Mouse (Mus musculus) stomach, embryonic 14.5 days (tissue): ENCODE data around the gene Gm28043. TPM values are rescaled to one million over a fixed set of nuclear protein-coding genes. Genes with fewer than 3 reads are reported as not detected.

Experiments
- ATAC-seq: fragments of 200-750 bp; cut with Nextera tagmentation; 2 replicates; pipeline ENCODE4 v1.8.0; 2017; ENCODE audit warnings: low read depth, moderate TSS enrichment; ENCODE audit not compliant: insufficient number of reproducible peaks, insufficient read depth, low FRiP score
- H3K27ac ChIP-seq: fragments of 300-500 bp; sonication (generic); 2 replicates; pipeline ENCODE4 v1.5.1; 2014; ENCODE audit warnings: mild to moderate bottlenecking, low read length, moderate library complexity, mixed read lengths
- H3K27me3 ChIP-seq: fragments of 300-500 bp; sonication (generic); 2 replicates; pipeline ENCODE4 v1.6.1; 2014; ENCODE audit warnings: low read length, control low read depth, mixed read lengths; ENCODE audit not compliant: control insufficient read depth, insufficient read depth
- H3K36me3 ChIP-seq: fragments of 300-500 bp; sonication (generic); 2 replicates; pipeline ENCODE4 v1.6.1; 2014; ENCODE audit warnings: mild to moderate bottlenecking, control low read depth, low read length, moderate library complexity, mixed read lengths; ENCODE audit not compliant: control insufficient read depth, insufficient read depth
- H3K4me1 ChIP-seq: fragments of 300-500 bp; sonication (generic); 2 replicates; pipeline ENCODE4 v1.6.1; 2014; ENCODE audit warnings: low read length, control low read depth, mixed read lengths; ENCODE audit not compliant: control insufficient read depth, insufficient read depth
- H3K4me2 ChIP-seq: fragments of 300-500 bp; sonication (generic); replicated peaks from 2 replicates; pipeline ENCODE4 v1.6.1; 2014; ENCODE audit warnings: low read depth, low read length, control low read depth
- H3K4me3 ChIP-seq: fragments of 300-500 bp; sonication (generic); 2 replicates; pipeline ENCODE4 v1.5.1; 2014; ENCODE audit warnings: low read depth, low read length, control low read depth
- H3K9ac ChIP-seq: fragments of 300-500 bp; sonication (generic); replicated peaks from 2 replicates; pipeline ENCODE4 v1.6.1; 2014; ENCODE audit warnings: low read depth, mild to moderate bottlenecking, control low read depth, low read length, moderate library complexity, mixed read lengths
- H3K9me3 ChIP-seq: fragments of 300-500 bp; sonication (generic); 2 replicates; pipeline ENCODE4 v1.6.1; 2016; ENCODE audit warnings: low read depth, low read length, control low read depth; ENCODE audit not compliant: control insufficient read depth
- WGBS: fragments of 180-500 bp; shearing (Covaris S2); extraction: QIAGEN DNeasy Blood & Tissue Kit; methylation state at CpG from one replicate; pipeline ENCODE4 v1.1.7; 2014; 5-methylcytosine and 5-hydroxymethylcytosine counted together
- polyA plus RNA-seq: library from polyadenylated mRNA; unstranded; fragments of >200 nt; fragmentation: Nextera tagmentation; extraction: Ambion mirVana; gene quantifications from 2 replicates; pipeline ENCODE4 v1.2.1, GENCODE M21; 2014

Gene Gm28043
- polyA plus RNA-seq, 1 experiment from 2014 or later = 2.7 TPM

GRCm38 (mm10) chr17:29660762-29661391 lies 46.2 kb downstream of the Gm28043 start:
- WGBS = under 1% methylated on average over 41 of the region's 41 CpGs
- Histone ChIP-seq H3K27ac (peak overlapping the region; percentile 79), H3K36me3 (peaks cover 11% of the 10 kb centered on the region), H3K9me3 (no peaks in the 10 kb centered on the region), H3K4me3 (peak overlapping the region; percentile 78), H3K4me1 (peaks cover 7% of the 10 kb centered on the region; the same call in 1 of the 2 replicates), H3K27me3 (no peaks in the 10 kb centered on the region), H3K9ac (peak overlapping the region; percentile 87), H3K4me2 (peak overlapping the region; percentile 72)
- ATAC-seq = peak; percentile 72

DNA sequence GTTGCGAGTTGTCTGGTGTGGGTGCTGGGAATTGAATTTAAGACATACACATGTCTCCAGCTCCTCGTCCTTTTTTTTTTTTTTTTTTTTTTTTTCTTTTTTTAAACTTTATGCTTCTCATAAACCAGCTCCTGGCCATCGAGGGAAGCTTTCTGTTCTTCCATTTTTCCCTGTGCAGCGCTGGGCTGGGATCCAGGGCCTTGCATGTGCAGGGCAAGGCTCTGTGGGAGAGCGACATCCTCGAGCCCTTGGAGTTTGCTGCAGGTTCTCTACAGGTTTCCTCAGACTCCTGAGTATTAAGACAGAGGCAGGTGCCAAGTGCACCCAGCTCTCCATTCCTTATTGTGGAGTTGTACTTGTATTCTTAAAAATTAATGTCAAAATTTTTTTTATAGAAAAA lies 47.5 kb downstream of the Gm28043 start:
- peaks cover 7% of the 10 kb centered on the region; the same call in 1 of the 2 replicates for H3K4me1 ChIP-seq
- H3K9me3 ChIP-seq = no peaks in the 10 kb centered on the region
- H3K4me3 ChIP-seq = no peak overlapping the region
- H3K27ac ChIP-seq = no peak overlapping the region
- WGBS = 93% methylated on average over 6 of the region's 6 CpGs
- H3K9ac ChIP-seq = no peak overlapping the region
- H3K27me3 ChIP-seq = no peaks in the 10 kb centered on the region
- peaks cover 18% of the 10 kb centered on the region for H3K36me3 ChIP-seq
- no peak for ATAC-seq
- H3K4me2 ChIP-seq = no peak overlapping the region

DNA sequence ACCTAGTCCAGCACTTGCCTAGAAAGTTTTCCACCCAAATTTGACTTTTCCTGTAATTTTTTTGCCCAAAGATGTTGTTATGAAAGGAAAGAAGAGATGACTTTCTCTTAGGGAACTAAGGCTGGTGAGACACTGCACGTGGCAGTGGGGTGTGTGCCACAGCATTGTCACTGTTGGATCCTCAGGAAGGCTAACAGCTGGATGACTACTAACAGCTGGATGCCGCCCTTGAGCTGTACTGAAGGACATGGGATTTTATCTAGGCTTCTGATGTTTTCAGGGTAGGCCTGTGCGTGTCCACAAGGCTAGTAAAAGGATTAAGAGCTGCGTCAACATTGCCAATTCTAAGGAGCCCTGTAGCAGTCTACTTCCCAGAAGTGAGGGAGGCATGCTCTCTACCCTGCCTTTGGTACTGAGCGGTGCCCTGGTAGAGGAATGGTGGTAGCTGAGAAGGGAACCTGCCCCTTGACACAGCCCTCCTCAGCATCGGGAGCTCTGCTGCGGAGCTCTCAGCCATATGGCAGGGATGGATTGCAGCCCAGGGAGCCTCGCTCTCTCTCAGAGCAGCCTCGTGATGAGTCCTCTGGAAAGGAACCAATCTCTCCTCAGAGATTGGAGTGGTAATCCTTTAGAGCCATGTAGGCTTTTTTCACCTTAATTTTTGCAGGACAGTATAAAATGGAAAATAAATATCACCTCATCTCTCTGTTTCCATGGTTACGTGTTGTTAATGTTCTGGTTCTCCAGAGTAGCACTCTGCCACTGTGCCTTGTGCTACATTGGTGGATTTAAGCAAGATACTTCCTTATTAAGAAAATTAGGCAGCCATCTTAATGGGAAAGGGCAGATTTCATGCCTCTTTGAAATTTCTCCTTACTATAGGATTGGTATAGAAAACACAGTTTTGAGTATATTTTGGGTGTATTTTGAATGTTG lies 53.6 kb downstream of the Gm28043 start:
- Histone ChIP-seq H3K9ac (no peak overlapping the region), H3K27ac (no peak overlapping the region), H3K4me1 (no peaks in the 10 kb centered on the region), H3K36me3 (peaks cover 30% of the 10 kb centered on the region), H3K4me2 (no peak overlapping the region), H3K9me3 (no peaks in the 10 kb centered on the region), H3K4me3 (no peak overlapping the region), H3K27me3 (no peaks in the 10 kb centered on the region)
- no peak for ATAC-seq
- 73% methylated on average over 10 of the region's 10 CpGs for WGBS

GRCm38 (mm10) chr17:29669030-29669429 lies 54.4 kb downstream of the Gm28043 start:
- Histone ChIP-seq H3K9me3 (no peaks in the 10 kb centered on the region), H3K9ac (no peak overlapping the region), H3K36me3 (peaks cover 34% of the 10 kb centered on the region), H3K27ac (no peak overlapping the region), H3K4me3 (no peak overlapping the region), H3K4me2 (no peak overlapping the region), H3K4me1 (no peaks in the 10 kb centered on the region), H3K27me3 (no peaks in the 10 kb centered on the region)
- ATAC-seq = no peak
- WGBS = 95% methylated on average over 4 of the region's 4 CpGs

DNA sequence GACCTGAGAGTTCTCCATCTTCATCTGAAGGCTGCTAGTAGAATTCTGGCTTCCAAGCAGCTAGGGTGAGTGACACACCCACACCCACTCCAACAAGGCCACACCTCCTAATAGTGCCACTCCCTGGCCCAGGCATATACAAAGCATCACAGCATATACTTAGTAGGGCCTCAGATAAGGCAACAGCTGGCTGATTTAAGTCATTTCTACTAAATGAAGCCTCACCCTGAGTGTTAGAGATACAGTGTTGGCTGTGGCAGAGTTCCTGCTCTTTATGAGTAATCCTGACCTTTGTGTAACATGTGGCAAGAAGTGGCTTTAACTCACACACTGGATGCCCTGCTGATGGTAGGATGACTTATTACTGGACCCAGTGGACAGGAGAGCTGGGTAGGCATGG lies 55.3 kb downstream of the Gm28043 start:
- Histone ChIP-seq H3K27ac (no peak overlapping the region), H3K9me3 (no peaks in the 10 kb centered on the region), H3K36me3 (peaks cover 30% of the 10 kb centered on the region), H3K27me3 (no peaks in the 10 kb centered on the region), H3K4me3 (no peak overlapping the region), H3K4me2 (no peak overlapping the region), H3K4me1 (no peaks in the 10 kb centered on the region), H3K9ac (no peak overlapping the region)
- ATAC-seq = no peak

GRCm38 (mm10) chr17:29671021-29671420 lies 56.3 kb downstream of the Gm28043 start:
- Histone ChIP-seq H3K27me3 (no peaks in the 10 kb centered on the region), H3K4me3 (no peak overlapping the region), H3K27ac (no peak overlapping the region), H3K9ac (no peak overlapping the region), H3K4me2 (no peak overlapping the region), H3K4me1 (no peaks in the 10 kb centered on the region), H3K36me3 (peaks cover 33% of the 10 kb centered on the region), H3K9me3 (no peaks in the 10 kb centered on the region)
- 92% methylated on average over 2 of the region's 2 CpGs for WGBS
- ATAC-seq = no peak

GRCm38 (mm10) chr17:29673325-29673724 lies 58.6 kb downstream of the Gm28043 start:
- no peak overlapping the region for H3K9ac ChIP-seq
- H3K4me1 ChIP-seq = no peaks in the 10 kb centered on the region
- H3K27ac ChIP-seq = no peak overlapping the region
- H3K36me3 ChIP-seq = peaks cover 44% of the 10 kb centered on the region
- 92% methylated on average over 4 of the region's 4 CpGs for whole genome bisulfite sequencing
- no peaks in the 10 kb centered on the region for H3K27me3 ChIP-seq
- no peak overlapping the region for H3K4me3 ChIP-seq
- H3K4me2 ChIP-seq = no peak overlapping the region
- H3K9me3 ChIP-seq = no peaks in the 10 kb centered on the region
- ATAC-seq = no peak

DNA sequence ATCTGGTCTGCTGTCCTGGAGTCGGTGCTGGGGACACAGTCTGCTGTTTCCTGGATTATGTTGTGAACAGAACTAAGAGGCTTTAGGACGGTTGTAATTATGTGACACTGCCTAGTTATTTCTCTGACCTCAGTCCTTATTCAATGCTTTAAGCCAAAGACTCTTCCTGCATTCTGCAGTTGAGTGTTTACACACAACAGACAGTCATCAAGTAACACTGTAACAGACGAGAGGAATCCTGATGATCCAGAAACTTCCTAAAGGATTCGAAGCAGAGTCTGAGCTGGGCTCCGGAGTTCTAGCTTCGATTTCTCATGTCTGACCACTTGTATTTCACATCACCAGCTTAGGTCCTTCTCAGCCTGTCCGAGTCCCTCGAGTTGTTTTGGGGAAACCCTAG lies 63.9 kb downstream of the Gm28043 start:
- Histone ChIP-seq H3K27ac (no peak overlapping the region), H3K4me2 (no peak overlapping the region), H3K9me3 (no peaks in the 10 kb centered on the region), H3K9ac (no peak overlapping the region), H3K4me1 (peaks cover 4% of the 10 kb centered on the region; the same call in 1 of the 2 replicates), H3K36me3 (peaks cover 53% of the 10 kb centered on the region), H3K4me3 (no peak overlapping the region), H3K27me3 (no peaks in the 10 kb centered on the region)
- no peak for ATAC-seq
- 86% methylated on average over 8 of the region's 8 CpGs for WGBS
